Mouse (Mus musculus): ENCODE data around the gene Tbc1d22b.
"Not testable (repeated sequence)": the region's sequence is repeated elsewhere in the genome, so short reads cannot be mapped to it uniquely, and the experiment has no call there.

The Tbc1d22b gene

GRCm38 (mm10) chr17:29549543-29550428 lies at the start of gene Tbc1d22b, which contains the start of gene Gm17657:
Tbc1d22b (plus strand) TSS chr17:29549785.
Gm17657 (minus strand) TSS chr17:29549638.
- DNase-seq (ENCODE audit: low spot score in 2 of 2) = peak; percentile 92 to 95

GRCm38 (mm10) chr17:29500243-29500740 lies 49.3 kb upstream of the Tbc1d22b start:
- DNase-seq (ENCODE audit: low spot score in 2 of 2) = no peak

DNA sequence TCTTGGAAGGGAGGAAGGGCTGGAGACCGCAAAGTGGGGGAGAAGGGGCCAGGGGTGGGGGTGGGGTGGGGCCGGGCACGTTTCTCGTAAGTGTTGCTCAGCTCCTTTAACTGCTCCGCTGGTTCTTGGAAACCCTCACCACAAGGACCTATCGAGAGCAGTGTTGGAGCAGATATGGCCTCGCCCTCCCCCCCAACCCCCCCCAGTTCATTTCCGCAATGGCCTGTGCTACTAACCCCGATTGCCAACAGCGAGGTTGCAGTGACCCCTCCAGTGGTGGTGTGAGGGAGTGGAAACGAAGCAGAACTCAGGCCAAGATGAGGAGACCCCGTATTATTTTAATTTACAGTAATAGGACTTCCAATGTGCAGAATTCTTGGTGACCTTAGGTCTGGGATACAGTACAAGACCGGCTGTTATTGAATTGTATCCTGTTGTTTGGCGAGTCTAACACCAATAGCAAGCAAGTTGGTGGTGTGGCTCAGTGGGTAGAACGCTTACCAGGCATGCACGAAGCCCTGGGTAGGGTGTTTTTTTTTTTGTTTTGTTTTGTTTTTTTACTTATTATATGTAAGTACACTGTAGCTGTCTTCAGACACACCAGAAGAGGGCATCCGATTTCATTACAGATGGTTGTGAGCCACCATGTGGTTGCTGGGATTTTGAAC lies 48.6 kb upstream of the Tbc1d22b start:
- DNase-seq (ENCODE audit: low spot score in 2 of 2) = peak; percentile 56 to 72

- DNase-seq (ENCODE audit: low spot score in 2 of 2) = peak in 1 of 2 experiments; percentile 64
These were observed 47.4 kb upstream of the Tbc1d22b start for GRCm38 (mm10) chr17:29502005-29502668.

- peak in 1 of 2 experiments; percentile 79 for DNase-seq (ENCODE audit: low spot score in 2 of 2)
These were observed 46.6 kb upstream of the Tbc1d22b start for GRCm38 (mm10) chr17:29502669-29503665.

DNA sequence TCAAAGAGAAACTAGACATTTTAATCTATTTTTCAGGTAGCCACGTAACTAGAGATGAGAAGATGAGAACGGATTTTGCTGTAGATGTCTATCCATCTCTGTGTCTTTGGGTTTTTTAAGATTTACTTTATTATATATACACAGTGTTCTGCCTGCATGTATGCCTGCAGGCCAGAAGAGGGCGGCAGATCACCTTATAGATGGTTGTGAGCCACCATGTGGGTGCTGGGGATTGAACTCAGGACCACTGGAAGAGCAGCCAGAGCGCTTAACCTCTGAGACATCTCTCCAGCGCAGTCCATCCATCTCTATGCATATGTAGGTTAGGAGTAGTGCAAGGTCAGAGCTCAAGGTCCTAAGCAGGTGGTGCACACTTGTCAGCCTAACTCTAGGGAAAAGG lies 45.9 kb upstream of the Tbc1d22b start:
- peak in 1 of 2 experiments; percentile 73 for DNase-seq (ENCODE audit: low spot score in 2 of 2)

DNA sequence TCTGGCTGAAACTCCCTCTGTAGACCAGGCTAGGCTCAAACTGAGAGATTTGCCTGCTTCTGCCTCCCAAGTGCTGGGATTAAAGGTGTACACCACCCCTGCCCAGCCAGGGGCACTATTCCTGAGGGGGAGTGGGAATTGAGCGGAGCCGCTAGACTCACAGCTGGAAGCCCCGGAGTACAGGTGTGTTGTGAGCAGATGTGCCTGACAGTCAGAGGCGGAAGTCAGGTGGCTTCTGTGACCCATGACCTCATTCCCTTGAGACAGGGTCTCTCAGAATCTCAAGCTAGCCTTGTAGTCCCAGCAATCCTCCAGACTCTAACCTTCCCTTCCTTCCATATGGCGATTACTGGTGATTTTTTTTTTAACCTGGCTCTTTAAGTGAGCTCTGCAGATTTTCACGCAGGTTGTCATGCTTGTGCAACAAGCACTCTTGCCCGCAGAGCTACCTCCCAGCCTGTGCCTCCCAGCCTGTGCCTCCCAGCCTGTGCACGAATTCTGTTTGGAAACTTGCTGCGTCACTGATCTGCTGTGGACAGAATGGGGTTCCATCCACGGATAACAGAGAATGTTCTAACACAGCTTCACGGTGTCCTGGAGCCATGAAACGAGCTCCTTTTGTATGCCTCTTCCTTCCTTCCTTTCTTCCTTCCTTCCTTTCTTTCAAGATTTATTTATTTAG lies 40.5 kb upstream of the Tbc1d22b start:
- peak; percentile 39 to 61 for DNase-seq (ENCODE audit: low spot score in 2 of 2)

- DNase-seq (ENCODE audit: low spot score in 2 of 2) = peak in 1 of 2 experiments; percentile 65
These were observed 38.9 kb upstream of the Tbc1d22b start for GRCm38 (mm10) chr17:29510691-29511090.

GRCm38 (mm10) chr17:29513044-29513730 lies 36.4 kb upstream of the Tbc1d22b start:
- DNase-seq (ENCODE audit: low spot score in 2 of 2) = peak; percentile 82 to 87

DNA sequence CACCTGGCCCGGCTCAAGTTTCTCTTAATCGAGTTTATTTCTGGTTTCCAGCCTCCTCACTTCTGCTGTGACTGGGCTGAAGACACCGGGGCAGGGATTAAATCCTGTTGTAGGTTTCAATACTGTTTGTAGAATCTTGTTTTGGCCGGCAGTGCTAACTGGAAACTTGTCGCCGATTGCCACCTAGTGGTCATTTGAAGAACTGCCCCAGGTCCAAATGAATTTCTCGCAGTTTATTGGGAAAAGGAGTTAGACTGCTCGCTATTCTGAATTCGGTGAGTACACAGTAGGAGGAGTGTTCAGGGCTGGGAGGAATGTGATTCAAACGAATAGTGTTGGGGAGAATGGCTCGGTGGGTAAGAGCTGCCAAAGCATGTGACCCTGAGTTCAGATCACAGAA lies 35.1 kb upstream of the Tbc1d22b start:
- peak; percentile 81 to 91 for DNase-seq (ENCODE audit: low spot score in 2 of 2)

GRCm38 (mm10) chr17:29518665-29519064 lies 30.9 kb upstream of the Tbc1d22b start:
- not testable (repeated sequence) for DNase-seq (ENCODE audit: low spot score in 2 of 2)

DNA sequence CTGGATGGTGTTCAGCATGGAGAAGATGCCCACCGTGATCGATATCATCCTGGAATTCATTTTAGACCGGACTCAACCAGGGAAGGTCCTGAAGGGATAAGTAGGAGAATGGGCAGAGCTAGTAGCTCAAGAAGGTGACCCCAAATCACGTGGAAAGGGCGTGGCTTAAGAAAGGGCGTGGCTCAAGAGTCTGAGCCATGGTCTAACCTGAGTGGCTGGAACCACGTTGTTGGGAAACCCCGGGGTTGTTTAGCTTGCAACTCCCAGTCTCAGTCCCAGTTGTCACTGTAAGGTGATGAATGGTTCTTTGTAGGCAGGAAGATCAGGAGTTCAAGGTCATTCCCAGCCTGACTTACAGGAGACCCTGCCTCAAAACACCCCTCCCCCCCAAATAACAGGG lies 29.9 kb upstream of the Tbc1d22b start:
- DNase-seq (ENCODE audit: low spot score in 2 of 2) = no peak

DNA sequence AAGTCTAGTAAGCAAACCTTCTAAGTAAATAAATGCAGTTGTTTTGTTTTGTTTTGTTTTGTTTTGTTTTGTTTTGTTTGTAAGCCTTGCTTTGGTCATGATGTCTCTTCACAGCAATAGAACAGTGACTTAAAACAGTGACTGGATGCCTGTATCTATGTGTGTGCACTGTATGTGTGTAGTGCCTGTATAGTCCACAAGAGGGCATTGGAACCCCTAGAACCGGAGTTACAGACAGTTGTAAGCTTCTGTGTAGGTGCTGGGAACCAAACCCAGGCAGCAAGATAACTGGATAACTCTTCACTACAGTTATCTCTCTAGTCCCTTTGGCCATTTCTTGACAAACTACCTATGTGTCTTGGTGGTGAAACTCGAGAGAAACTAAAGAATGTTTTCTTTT lies 24.0 kb upstream of the Tbc1d22b start:
- no peak for DNase-seq (ENCODE audit: low spot score in 2 of 2)

GRCm38 (mm10) chr17:29528568-29529187 lies 20.9 kb upstream of the Tbc1d22b start:
- no peak for DNase-seq (ENCODE audit: low spot score in 2 of 2)

DNA sequence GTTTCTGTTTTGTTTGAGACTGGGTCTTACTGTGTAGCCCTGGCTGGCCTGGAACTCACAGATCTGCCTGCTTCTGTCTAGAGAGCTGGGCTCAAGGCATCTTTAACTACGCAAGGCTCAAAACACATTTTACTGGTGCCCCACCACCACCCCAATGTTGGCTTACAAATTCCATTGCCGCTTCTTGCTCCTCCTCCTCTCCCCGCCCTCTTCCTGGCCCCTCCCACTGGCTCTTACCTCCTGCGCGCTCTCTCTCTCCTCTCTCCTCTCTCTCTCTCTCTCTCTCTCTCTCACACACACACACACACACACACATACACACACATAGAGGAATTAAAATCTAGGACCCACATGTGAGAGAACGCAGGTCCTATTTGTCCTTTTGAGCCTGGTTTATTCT lies 19.1 kb upstream of the Tbc1d22b start:
- DNase-seq (ENCODE audit: low spot score in 2 of 2) = no peak

- DNase-seq (ENCODE audit: low spot score in 2 of 2) = no peak
These were observed 18.3 kb upstream of the Tbc1d22b start for GRCm38 (mm10) chr17:29531278-29531677.

DNA sequence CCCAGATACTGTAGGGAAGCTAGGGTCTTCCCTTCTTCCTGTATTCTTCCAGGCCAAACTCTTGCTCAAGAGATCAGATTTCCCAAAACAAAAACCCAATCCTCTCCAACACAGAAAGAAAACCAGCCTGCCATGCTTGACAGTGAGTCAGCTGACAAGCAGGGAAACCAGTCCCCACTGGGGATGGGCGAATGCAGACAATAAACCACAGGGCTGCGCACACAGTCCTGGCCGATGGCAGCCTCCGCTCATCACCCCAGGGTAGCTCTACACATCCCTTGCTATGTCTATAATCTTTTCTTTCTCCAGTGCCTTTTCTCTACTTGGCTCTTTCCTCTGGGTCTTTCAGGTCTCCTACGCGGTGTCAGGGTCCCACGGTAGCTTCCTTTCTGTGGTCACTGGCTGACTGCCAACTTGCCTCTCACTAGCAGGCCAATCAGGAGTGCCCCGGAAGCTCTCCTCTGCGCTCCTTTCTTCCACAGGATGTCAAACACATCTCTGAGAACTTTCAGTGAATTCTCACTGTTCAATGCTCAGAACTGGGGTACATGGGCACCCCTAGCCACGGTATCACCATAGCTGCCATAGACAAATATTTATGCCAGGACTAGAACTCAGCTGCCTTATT lies 17.7 kb upstream of the Tbc1d22b start:
- DNase-seq (ENCODE audit: low spot score in 2 of 2) = no peak

- no peak for DNase-seq (ENCODE audit: low spot score in 2 of 2)
These were observed 15.7 kb upstream of the Tbc1d22b start for GRCm38 (mm10) chr17:29533866-29534265.

DNA sequence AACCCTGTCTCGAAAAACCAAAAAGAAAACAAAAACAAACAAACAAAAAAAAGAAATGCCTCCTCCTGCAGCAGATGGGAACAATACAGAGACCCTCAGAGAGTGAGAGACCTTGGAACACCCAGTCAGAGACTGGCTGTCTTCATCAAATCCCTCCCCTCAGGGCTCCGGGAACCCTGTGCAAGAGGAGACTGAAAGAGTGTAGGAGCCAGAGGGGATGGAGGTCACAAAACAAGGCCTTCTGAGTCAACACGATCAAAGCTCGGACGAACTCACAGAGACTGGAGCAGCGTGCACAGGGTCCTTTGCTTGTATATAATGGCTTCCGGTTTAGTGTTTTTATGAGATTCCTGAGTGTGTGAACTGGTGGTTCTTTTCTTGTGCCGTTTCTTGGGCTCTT lies 9.2 kb upstream of the Tbc1d22b start:
- DNase-seq (ENCODE audit: low spot score in 2 of 2) = no peak
